Mouse (Mus musculus) lung, embryonic 15.5 days (tissue): Measurements from ENCODE around the gene Itpkb. TPM values are rescaled to one million over a fixed set of nuclear protein-coding genes. Genes with fewer than 3 reads are reported as not detected.

ENCODE experiments used
- ATAC-seq: fragments of 200-750 bp; cut with Nextera tagmentation; 2 replicates; pipeline ENCODE4 v1.8.0; 2017; ENCODE audit warnings: moderate number of reproducible peaks, borderline replicate concordance; ENCODE audit not compliant: low FRiP score, low TSS enrichment; ENCODE audit errors: extremely low read depth
- H3K27ac ChIP-seq: fragments of 300-500 bp; sonication (generic); 2 replicates; pipeline ENCODE4 v1.5.1; 2015; ENCODE audit warnings: moderate library complexity, mild to moderate bottlenecking, inconsistent platforms
- H3K27me3 ChIP-seq: fragments of 300-500 bp; sonication (generic); 2 replicates; pipeline ENCODE4 v1.6.1; 2015; ENCODE audit warnings: inconsistent platforms
- H3K36me3 ChIP-seq: fragments of 300-500 bp; sonication (generic); 2 replicates; pipeline ENCODE4 v1.6.1; 2015; ENCODE audit warnings: inconsistent platforms
- H3K4me1 ChIP-seq: fragments of 300-500 bp; sonication (generic); 2 replicates; pipeline ENCODE4 v1.6.1; 2015; ENCODE audit warnings: inconsistent platforms
- H3K4me2 ChIP-seq: fragments of 300-500 bp; sonication (generic); 2 replicates; pipeline ENCODE4 v1.6.1; 2015; ENCODE audit warnings: inconsistent platforms, mild to moderate bottlenecking, moderate library complexity
- H3K4me3 ChIP-seq: fragments of 300-500 bp; sonication (generic); 2 replicates; pipeline ENCODE4 v1.5.1; 2015; ENCODE audit warnings: mild to moderate bottlenecking, inconsistent platforms
- H3K9ac ChIP-seq: fragments of 300-500 bp; sonication (generic); 2 replicates; pipeline ENCODE4 v1.6.1; 2015; ENCODE audit warnings: inconsistent platforms
- H3K9me3 ChIP-seq: fragments of 300-500 bp; sonication (generic); 2 replicates; pipeline ENCODE4 v1.6.1; 2016; ENCODE audit warnings: inconsistent platforms
- WGBS: fragments of 180-500 bp; shearing (Covaris S2); methylation state at CpG from one replicate; pipeline ENCODE4 v1.1.7; 2015; 5-methylcytosine and 5-hydroxymethylcytosine counted together
- polyA plus RNA-seq: library from polyadenylated mRNA; unstranded; fragments of >200 nt; fragmentation: Nextera tagmentation; extraction: Ambion mirVana; gene quantifications from 2 replicates; pipeline ENCODE4 v1.2.1, GENCODE M21; 2015

The Itpkb gene
- polyA plus RNA-seq, 1 experiment from 2014 or later = 10.9 TPM

- Histone ChIP-seq H3K9ac (peak overlapping the region; percentile 93; the same call in 1 of the 2 replicates), H3K36me3 (no peaks in the 10 kb centered on the region), H3K4me2 (peak overlapping the region; percentile 98), H3K9me3 (no peaks in the 10 kb centered on the region), H3K4me3 (peak overlapping the region; percentile 68), H3K27me3 (no peaks in the 10 kb centered on the region), H3K4me1 (peaks cover 67% of the 10 kb centered on the region), H3K27ac (no peak overlapping the region)
- ATAC-seq = no peak
- WGBS = 54% methylated on average over 14 of the region's 14 CpGs
These were observed 2.7 kb downstream of the Itpkb start for GRCm38 (mm10) chr1:180332928-180333440.

DNA sequence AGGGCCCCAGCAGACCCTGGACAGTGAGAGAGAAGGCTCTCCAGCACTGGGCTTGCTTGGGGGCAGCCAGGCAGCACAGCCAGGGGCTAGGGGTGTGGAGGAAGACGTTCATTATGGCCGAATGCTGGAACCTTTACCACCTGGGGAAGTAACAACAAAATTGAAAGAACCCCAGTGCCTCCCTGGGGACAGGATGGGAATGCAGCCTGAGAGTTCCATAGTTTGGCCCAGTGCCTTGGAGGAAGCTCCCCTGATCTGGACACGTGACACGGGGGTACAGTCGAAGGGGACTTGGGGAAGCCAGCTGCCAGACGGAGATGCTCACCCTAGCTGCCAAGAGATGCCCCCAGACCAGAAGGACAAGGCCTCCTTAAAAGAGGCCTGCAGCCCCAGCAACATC lies 3.3 kb downstream of the Itpkb start:
- Histone ChIP-seq H3K4me2 (peak overlapping the region; percentile 98), H3K36me3 (no peaks in the 10 kb centered on the region), H3K9me3 (no peaks in the 10 kb centered on the region), H3K27ac (no peak overlapping the region), H3K4me1 (peaks cover 67% of the 10 kb centered on the region), H3K9ac (no peak overlapping the region; the same call in 1 of the 2 replicates), H3K4me3 (peak overlapping the region; percentile 68), H3K27me3 (no peaks in the 10 kb centered on the region)
- WGBS = 52% methylated on average over 6 of the region's 6 CpGs
- ATAC-seq = no peak

DNA sequence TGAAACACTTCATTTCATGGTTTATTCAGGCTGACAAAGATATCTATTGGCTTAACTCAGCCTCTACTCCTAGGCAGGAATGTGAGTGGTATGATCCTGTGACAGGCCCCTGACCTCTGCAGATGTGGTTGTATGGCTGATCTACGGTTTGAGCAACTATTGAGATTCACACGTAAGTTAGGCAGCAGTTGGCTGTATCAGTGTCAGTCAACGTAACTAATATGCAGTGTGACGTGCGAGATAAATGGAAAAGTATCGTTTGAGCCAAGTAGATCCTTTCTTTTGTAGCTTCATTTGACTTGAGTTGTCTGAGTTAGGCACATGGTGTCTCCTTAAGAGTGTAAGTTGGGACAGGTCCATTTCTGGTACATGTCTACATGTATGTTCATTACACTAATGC lies 4.3 kb downstream of the Itpkb start:
- no peak for ATAC-seq
- 69% methylated on average over 6 of the region's 6 CpGs for WGBS
- peak overlapping the region; percentile 68; the same call in 1 of the 2 replicates for H3K4me3 ChIP-seq
- H3K4me1 ChIP-seq = peaks cover 59% of the 10 kb centered on the region
- no peak overlapping the region; the same call in 1 of the 2 replicates for H3K9ac ChIP-seq
- H3K27me3 ChIP-seq = no peaks in the 10 kb centered on the region
- H3K4me2 ChIP-seq = peak overlapping the region; percentile 98
- H3K27ac ChIP-seq = no peak overlapping the region
- no peaks in the 10 kb centered on the region for H3K9me3 ChIP-seq
- peaks cover under 1% of the 10 kb centered on the region; the same call in 1 of the 2 replicates for H3K36me3 ChIP-seq

- Histone ChIP-seq H3K4me2 (peak overlapping the region; percentile 98), H3K4me3 (0 out of 2 replicates have a peak overlapping the region, but pooled peaks have one; percentile 5), H3K27me3 (no peaks in the 10 kb centered on the region), H3K9ac (no peak overlapping the region; the same call in 1 of the 2 replicates), H3K9me3 (no peaks in the 10 kb centered on the region), H3K36me3 (peaks cover 3% of the 10 kb centered on the region; the same call in 1 of the 2 replicates), H3K27ac (no peak overlapping the region), H3K4me1 (peaks cover 55% of the 10 kb centered on the region)
- no peak for ATAC-seq
- 74% methylated on average over 12 of the region's 12 CpGs for WGBS
These were observed 5.5 kb downstream of the Itpkb start for GRCm38 (mm10) chr1:180335513-180336375.

GRCm38 (mm10) chr1:180338358-180338757 lies 8.1 kb downstream of the Itpkb start:
- Histone ChIP-seq H3K9ac (no peak overlapping the region), H3K9me3 (no peaks in the 10 kb centered on the region), H3K4me2 (no peak overlapping the region), H3K4me3 (no peak overlapping the region), H3K27me3 (no peaks in the 10 kb centered on the region), H3K36me3 (peaks cover 3% of the 10 kb centered on the region; the same call in 1 of the 2 replicates), H3K4me1 (peaks cover 41% of the 10 kb centered on the region), H3K27ac (no peak overlapping the region)
- no peak for ATAC-seq
- 80% methylated on average over 8 of the region's 8 CpGs for WGBS

DNA sequence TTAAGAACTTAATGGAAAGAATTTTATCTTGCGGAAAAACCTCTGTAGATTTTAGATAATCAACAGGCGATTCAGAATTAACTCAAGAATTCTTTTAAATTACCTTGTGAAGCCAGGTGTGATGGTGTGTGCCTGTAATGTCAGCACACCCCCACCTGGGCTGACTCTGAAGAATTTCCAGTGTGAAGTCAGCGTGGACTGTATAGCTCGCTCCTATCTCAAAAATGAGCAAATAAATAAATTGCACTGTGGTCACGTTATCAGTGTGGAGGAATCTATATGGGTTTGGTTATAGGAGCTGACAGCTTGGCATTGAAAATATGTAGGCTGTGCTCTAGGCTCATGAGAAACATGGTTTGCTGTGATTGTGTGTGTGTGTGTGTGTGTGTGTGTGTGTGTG lies 8.9 kb downstream of the Itpkb start:
- Histone ChIP-seq H3K36me3 (peaks cover 3% of the 10 kb centered on the region; the same call in 1 of the 2 replicates), H3K4me1 (peaks cover 41% of the 10 kb centered on the region), H3K4me3 (no peak overlapping the region), H3K4me2 (no peak overlapping the region), H3K27ac (no peak overlapping the region), H3K9me3 (no peaks in the 10 kb centered on the region), H3K27me3 (no peaks in the 10 kb centered on the region), H3K9ac (no peak overlapping the region)
- 63% methylated on average over 5 of the region's 5 CpGs for WGBS
- ATAC-seq = no peak

GRCm38 (mm10) chr1:180342944-180343343 lies 12.7 kb downstream of the Itpkb start:
- no peaks in the 10 kb centered on the region for H3K27me3 ChIP-seq
- H3K4me2 ChIP-seq = no peak overlapping the region
- H3K9ac ChIP-seq = no peak overlapping the region
- no peaks in the 10 kb centered on the region for H3K9me3 ChIP-seq
- ATAC-seq = no peak
- peaks cover 19% of the 10 kb centered on the region for H3K4me1 ChIP-seq
- H3K4me3 ChIP-seq = no peak overlapping the region
- H3K27ac ChIP-seq = no peak overlapping the region
- peaks cover 3% of the 10 kb centered on the region; the same call in 1 of the 2 replicates for H3K36me3 ChIP-seq
- WGBS = 73% methylated on average over 7 of the region's 7 CpGs

DNA sequence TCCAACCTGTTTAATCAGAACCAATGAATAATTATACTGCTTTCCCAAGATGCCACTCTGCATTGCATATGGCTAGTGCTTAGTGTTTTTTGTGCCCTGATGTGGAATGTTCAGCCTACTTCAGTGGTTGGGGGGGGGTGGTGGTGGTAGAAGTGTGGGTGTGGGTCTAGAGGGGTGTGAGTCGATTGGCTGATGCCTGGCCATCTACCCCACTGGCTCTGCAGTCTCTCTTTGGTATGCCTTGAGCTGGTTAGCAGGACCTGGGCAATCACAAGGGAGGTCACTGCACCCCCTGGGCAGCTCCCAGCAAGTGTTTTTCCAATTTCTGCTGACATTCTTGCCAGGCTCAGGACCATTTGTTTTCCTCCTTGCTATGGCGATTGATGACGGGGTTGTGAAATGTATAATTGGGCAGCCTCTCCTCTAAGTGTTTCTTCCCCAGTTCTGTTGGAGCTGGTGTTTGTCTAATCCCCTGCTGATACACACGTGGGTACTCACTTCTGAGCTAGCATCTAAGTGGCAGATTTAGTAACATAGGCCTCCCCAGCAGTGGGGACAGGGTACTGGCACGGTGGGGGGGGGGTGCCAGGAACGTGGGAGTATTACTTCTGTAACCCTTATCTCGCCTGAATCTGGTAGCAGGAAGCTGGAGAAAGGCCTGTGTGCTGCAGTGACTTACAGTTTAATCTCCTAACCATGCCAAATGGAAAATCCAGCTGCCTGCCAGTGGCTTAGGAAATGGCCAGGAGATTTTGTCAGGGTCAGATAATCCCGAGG lies 13.3 kb downstream of the Itpkb start:
- peaks cover 19% of the 10 kb centered on the region for H3K4me1 ChIP-seq

DNA sequence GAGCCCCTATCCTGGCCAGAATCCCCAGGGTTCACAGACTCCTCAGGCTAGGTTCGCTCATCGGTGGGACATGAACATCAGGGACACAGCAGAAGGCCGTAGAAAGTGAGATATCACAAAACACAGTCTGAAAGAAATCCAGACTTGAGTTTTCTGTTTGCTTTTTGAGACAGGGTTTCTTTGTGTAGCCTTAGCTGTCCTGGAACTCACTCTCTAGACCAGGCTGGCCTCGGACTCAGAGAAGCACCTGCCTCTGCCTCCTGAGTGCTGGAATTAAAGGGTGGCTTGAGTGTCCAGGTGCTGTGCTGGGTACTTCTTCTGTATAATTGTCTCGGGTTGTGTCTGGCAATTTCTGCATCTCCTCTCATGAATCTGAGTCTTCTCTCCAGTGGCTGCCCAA lies 14.8 kb downstream of the Itpkb start:
- Histone ChIP-seq H3K27ac (no peak overlapping the region), H3K4me1 (peaks cover 19% of the 10 kb centered on the region), H3K4me3 (no peak overlapping the region), H3K9me3 (no peaks in the 10 kb centered on the region), H3K27me3 (no peaks in the 10 kb centered on the region), H3K4me2 (no peak overlapping the region), H3K36me3 (no peaks in the 10 kb centered on the region), H3K9ac (no peak overlapping the region)
- 87% methylated on average over 5 of the region's 5 CpGs for WGBS
- ATAC-seq = no peak

More for the DNA sequence above, 13.3 kb downstream of the Itpkb start:
- Histone ChIP-seq H3K36me3 (peaks cover 3% of the 10 kb centered on the region; the same call in 1 of the 2 replicates), H3K4me3 (no peak overlapping the region), H3K9ac (no peak overlapping the region), H3K27me3 (no peaks in the 10 kb centered on the region), H3K4me2 (no peak overlapping the region), H3K9me3 (no peaks in the 10 kb centered on the region), H3K27ac (no peak overlapping the region)
- 36% methylated on average over 8 of the region's 8 CpGs for WGBS
- no peak for ATAC-seq

DNA sequence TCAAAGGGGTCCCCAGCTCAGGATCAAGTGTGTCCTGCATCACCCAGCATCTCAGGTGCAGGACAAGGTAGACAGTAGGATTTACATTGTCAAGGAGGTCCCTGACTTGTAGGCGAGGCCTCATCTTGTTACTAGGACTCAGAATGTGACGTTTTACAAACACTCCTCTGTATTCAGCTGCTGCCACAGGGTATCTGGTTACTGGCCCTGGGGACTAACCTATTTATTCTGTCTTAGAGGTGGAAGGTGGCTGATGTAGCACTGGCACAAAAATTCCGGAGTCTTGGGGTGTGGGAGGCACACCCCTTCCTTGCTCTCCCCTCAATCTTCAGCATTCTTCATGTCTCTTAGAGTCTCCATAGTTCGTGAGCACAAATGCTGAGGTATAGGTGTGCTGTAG lies 16.8 kb downstream of the Itpkb start:
- no peak overlapping the region for H3K4me2 ChIP-seq
- no peak for ATAC-seq
- H3K4me3 ChIP-seq = no peak overlapping the region
- H3K36me3 ChIP-seq = no peaks in the 10 kb centered on the region
- peaks cover 27% of the 10 kb centered on the region for H3K4me1 ChIP-seq
- H3K27ac ChIP-seq = no peak overlapping the region
- no peaks in the 10 kb centered on the region for H3K27me3 ChIP-seq
- H3K9ac ChIP-seq = no peak overlapping the region
- H3K9me3 ChIP-seq = no peaks in the 10 kb centered on the region
- 56% methylated on average over 4 of the region's 4 CpGs for WGBS

GRCm38 (mm10) chr1:180347907-180348306 lies 17.6 kb downstream of the Itpkb start:
- no peak overlapping the region for H3K27ac ChIP-seq
- no peaks in the 10 kb centered on the region for H3K27me3 ChIP-seq
- H3K4me1 ChIP-seq = peaks cover 31% of the 10 kb centered on the region
- H3K4me2 ChIP-seq = no peak overlapping the region
- H3K9ac ChIP-seq = no peak overlapping the region
- 73% methylated on average over 6 of the region's 6 CpGs for WGBS
- ATAC-seq = no peak
- no peak overlapping the region for H3K4me3 ChIP-seq
- no peaks in the 10 kb centered on the region for H3K9me3 ChIP-seq
- H3K36me3 ChIP-seq = no peaks in the 10 kb centered on the region
